Mouse (Mus musculus): ENCODE data around the gene Slc7a12. TPM values are rescaled to one million over a fixed set of nuclear protein-coding genes. Genes with fewer than 3 reads are reported as not detected.

The Slc7a12 gene
- polyA plus RNA-seq (2014; fragmentation: Nextera tagmentation; extraction: Ambion mirVana): not detected in 2 replicates

GRCm38 (mm10) chr3:14480397-14480796 is at the start of gene Slc7a12:
Gene Slc7a12, plus strand, starts transcription at chr3:14480697.
- H3K4me2 ChIP-seq: no peak within 1 kb of the TSS
- H3K4me3 ChIP-seq (ENCODE audit: low read depth, low read length): no peak within 1 kb of the TSS
- H3K9me3 ChIP-seq (replicated peaks; ENCODE audit: control insufficient read depth, low read length): no peaks in the 10 kb centered on the region
- ATAC-seq (replicated peaks; ENCODE audit: insufficient number of reproducible peaks, low FRiP score, low TSS enrichment): no peak
- no peaks in the 10 kb centered on the region for H3K27me3 ChIP-seq (ENCODE audit: control insufficient read depth, insufficient read depth, low read length)
- H3K36me3 ChIP-seq (ENCODE audit: control insufficient read depth, insufficient read depth, low read length): no peaks in the 10 kb centered on the region
- H3K4me1 ChIP-seq (ENCODE audit: control insufficient read depth, insufficient read depth, low read length): no peaks in the 10 kb centered on the region
- H3K9ac ChIP-seq (ENCODE audit: low read depth, low read length): no peak within 1 kb of the TSS
- no peak within 1 kb of the TSS for H3K27ac ChIP-seq (ENCODE audit: low read depth, low read length)

GRCm38 (mm10) chr3:14432381-14432780 is 48.1 kb upstream of the Slc7a12 start:
- Histone ChIP-seq H3K27me3 (ENCODE audit: control insufficient read depth, insufficient read depth, low read length) (no peaks in the 10 kb centered on the region), H3K4me2 (no peak overlapping the region), H3K36me3 (ENCODE audit: control insufficient read depth, insufficient read depth, low read length) (no peaks in the 10 kb centered on the region), H3K4me3 (ENCODE audit: low read depth, low read length) (no peak overlapping the region), H3K4me1 (ENCODE audit: control insufficient read depth, insufficient read depth, low read length) (no peaks in the 10 kb centered on the region), H3K9me3 (replicated peaks; ENCODE audit: control insufficient read depth, low read length) (0 out of 2 replicates have a peak, but pooled peaks cover 2% of the 10 kb centered on the region), H3K9ac (ENCODE audit: low read depth, low read length) (no peak overlapping the region), H3K27ac (ENCODE audit: low read depth, low read length) (no peak overlapping the region)
- no peak for ATAC-seq (replicated peaks; ENCODE audit: insufficient number of reproducible peaks, low FRiP score, low TSS enrichment)
- 81% methylated on average over 1 of the region's 1 CpGs for WGBS (ENCODE audit: insufficient replicate concordance)

- H3K9me3 ChIP-seq (replicated peaks; ENCODE audit: control insufficient read depth, low read length): no peaks in the 10 kb centered on the region
- no peaks in the 10 kb centered on the region for H3K4me1 ChIP-seq (ENCODE audit: control insufficient read depth, insufficient read depth, low read length)
- no peaks in the 10 kb centered on the region for H3K36me3 ChIP-seq (ENCODE audit: control insufficient read depth, insufficient read depth, low read length)
- no peak overlapping the region for H3K27ac ChIP-seq (ENCODE audit: low read depth, low read length)
- 87% methylated on average over 4 of the region's 4 CpGs for WGBS (ENCODE audit: insufficient replicate concordance)
- no peak overlapping the region for H3K4me3 ChIP-seq (ENCODE audit: low read depth, low read length)
- no peak overlapping the region for H3K9ac ChIP-seq (ENCODE audit: low read depth, low read length)
- no peak for ATAC-seq (replicated peaks; ENCODE audit: insufficient number of reproducible peaks, low FRiP score, low TSS enrichment)
- H3K27me3 ChIP-seq (ENCODE audit: control insufficient read depth, insufficient read depth, low read length): no peaks in the 10 kb centered on the region
- H3K4me2 ChIP-seq: no peak overlapping the region
These were observed 34.5 kb upstream of the Slc7a12 start for GRCm38 (mm10) chr3:14446015-14446414.

GRCm38 (mm10) chr3:14446691-14447090 is 33.8 kb upstream of the Slc7a12 start:
- Histone ChIP-seq H3K4me3 (ENCODE audit: low read depth, low read length) (no peak overlapping the region), H3K9ac (ENCODE audit: low read depth, low read length) (no peak overlapping the region)
- WGBS (ENCODE audit: insufficient replicate concordance): 84% methylated on average over 4 of the region's 4 CpGs

More at GRCm38 (mm10) chr3:14446691-14447090, 33.8 kb upstream of the Slc7a12 start:
- H3K27me3 ChIP-seq (ENCODE audit: control insufficient read depth, insufficient read depth, low read length): no peaks in the 10 kb centered on the region
- H3K27ac ChIP-seq (ENCODE audit: low read depth, low read length): no peak overlapping the region
- H3K36me3 ChIP-seq (ENCODE audit: control insufficient read depth, insufficient read depth, low read length): no peaks in the 10 kb centered on the region
- no peak overlapping the region for H3K4me2 ChIP-seq
- no peak for ATAC-seq (replicated peaks; ENCODE audit: insufficient number of reproducible peaks, low FRiP score, low TSS enrichment)
- H3K4me1 ChIP-seq (ENCODE audit: control insufficient read depth, insufficient read depth, low read length): no peaks in the 10 kb centered on the region
- H3K9me3 ChIP-seq (replicated peaks; ENCODE audit: control insufficient read depth, low read length): no peaks in the 10 kb centered on the region

Other genes starting within 250 kb of the Slc7a12 start
- gene 1810022K09Rik, start 130.6 kb downstream of the Slc7a12 start, polyA plus RNA-seq (2014; fragmentation: Nextera tagmentation; extraction: Ambion mirVana): 391 and 399 TPM in 2 replicates
- 4.8 and 5.4 TPM in 2 replicates for gene Car13, start 161.0 kb downstream of the Slc7a12 start, polyA plus RNA-seq (2014; fragmentation: Nextera tagmentation; extraction: Ambion mirVana)

Measured in heart, embryonic 11.5 days (tissue).